Mouse (Mus musculus): ENCODE measurements around the gene Sppl3.
"Not testable (repeated sequence)": the region's sequence is repeated elsewhere in the genome, so short reads cannot be mapped to it uniquely, and the experiment has no call there.

Sppl3 gene

DNA sequence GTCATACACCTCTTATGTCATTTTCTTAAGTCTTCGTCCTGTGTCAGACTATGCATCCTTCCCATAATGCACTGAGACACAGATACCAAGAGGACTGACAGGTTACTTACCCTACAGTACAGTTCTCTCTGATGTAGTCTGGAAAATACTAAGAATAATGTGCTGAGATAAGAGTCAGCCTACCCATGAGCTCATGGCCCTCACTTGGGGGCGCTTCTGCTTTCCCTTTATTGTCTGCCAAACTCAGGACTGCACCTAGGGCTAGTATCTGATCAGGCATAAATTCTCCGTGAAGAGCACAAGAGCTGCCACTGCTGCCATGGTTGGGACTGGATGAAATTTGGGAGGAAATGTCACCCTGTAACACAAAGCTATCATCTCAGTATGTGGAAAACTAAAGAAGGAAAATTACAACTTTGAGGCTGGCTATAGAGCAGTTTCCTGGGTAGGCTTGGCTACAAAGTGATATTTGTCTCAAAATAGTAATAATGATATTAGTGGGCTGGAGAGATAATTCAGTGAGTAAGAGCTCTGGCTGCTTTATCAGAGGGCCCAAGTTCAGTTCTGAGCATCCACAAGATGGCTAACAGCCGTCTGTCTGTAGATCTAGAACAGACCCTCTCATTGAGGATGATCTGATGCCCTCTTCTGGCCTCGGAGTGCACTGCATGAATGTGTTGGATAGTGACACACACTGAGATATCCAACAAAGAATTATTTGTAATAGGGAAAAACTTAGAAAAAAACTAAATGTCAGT is 65.4 kb downstream of the Sppl3 start:
- peak; percentile 74 for DNase-seq (ENCODE audit: low read depth)

DNA sequence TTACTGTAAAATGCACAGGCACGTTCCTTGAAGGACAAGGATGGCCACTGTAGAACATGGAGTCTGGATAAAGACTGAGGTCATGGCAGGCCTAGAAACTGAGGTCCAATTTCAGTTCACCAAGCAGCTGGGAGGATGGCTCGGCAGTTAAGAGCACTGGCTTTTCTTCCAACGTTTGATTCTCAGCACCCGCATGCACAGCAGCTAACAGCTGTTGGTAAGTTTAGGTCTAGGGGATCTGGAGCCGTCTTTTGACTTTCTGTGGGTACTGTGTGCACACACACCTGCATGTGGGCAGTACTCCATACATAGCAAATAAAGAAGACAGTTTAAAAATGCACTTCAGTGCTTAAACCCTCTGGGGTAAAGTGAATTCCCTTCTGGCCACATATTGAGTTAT is 70.7 kb downstream of the Sppl3 start:
- no peak for DNase-seq (ENCODE audit: low read depth)

GRCm38 (mm10) chr5:115083492-115083891 is 72.6 kb downstream of the Sppl3 start:
- no peak for DNase-seq (ENCODE audit: low read depth)

- no peak for DNase-seq (ENCODE audit: low read depth)
These were observed 74.7 kb downstream of the Sppl3 start for GRCm38 (mm10) chr5:115085675-115086074.

GRCm38 (mm10) chr5:115089592-115090268 is 78.8 kb downstream of the Sppl3 start:
- no peak for DNase-seq (ENCODE audit: low read depth)

GRCm38 (mm10) chr5:115091015-115091414 is 80.1 kb downstream of the Sppl3 start:
- DNase-seq (ENCODE audit: low read depth) = no peak

GRCm38 (mm10) chr5:115091776-115092175 is 80.8 kb downstream of the Sppl3 start:
- no peak for DNase-seq (ENCODE audit: low read depth)

DNA sequence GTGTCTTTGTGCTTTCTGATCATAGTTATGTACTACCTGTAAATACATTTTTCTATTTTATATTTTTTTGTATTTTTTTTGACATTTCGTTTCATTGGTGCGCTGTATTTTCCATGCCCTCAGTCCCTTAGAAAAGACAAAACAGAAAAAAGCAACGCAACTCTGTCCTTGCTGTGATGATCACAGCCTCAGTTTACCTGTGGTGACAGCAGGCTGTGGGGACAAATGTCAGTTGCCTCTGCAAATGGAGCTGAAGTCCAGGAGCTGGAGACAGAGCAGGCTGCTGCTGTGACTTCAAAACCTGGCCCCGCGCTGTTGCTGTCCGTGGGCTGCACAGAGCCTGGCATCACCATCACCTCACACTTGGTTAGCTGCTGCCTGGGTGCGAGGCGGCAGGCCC is 87.3 kb downstream of the Sppl3 start, which contains the start of gene Gm10401:
Gene Gm10401, minus strand, starts transcription at position 101 of the 400 bp plus-strand sequence.
- DNase-seq (ENCODE audit: low read depth) = no peak

DNA sequence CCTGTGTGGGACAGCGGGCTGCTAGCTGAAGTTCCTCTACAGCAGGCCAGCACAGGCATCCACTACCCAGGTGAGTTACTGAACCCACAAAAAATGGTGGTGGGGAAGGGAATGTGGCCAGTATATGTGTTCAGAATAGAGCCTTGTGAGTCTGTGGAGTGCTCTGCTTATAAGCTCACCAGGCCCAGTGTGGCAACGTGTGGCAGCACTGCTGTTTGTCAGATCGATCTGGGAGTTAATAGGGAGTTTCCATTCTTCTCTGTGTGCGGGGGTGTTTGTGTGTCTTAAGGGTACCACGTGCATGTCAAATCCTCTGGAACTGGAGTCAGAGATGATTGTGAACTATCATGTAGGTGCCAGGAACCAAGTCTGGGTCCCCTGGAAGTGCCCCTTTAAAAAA is 88.6 kb downstream of the Sppl3 start:
- DNase-seq (ENCODE audit: low read depth) = no peak

- no peak for DNase-seq (ENCODE audit: low read depth)
These were observed 89.1 kb downstream of the Sppl3 start for GRCm38 (mm10) chr5:115099991-115100390.

GRCm38 (mm10) chr5:115100473-115100872 is 89.5 kb downstream of the Sppl3 start:
- no peak for DNase-seq (ENCODE audit: low read depth)

DNA sequence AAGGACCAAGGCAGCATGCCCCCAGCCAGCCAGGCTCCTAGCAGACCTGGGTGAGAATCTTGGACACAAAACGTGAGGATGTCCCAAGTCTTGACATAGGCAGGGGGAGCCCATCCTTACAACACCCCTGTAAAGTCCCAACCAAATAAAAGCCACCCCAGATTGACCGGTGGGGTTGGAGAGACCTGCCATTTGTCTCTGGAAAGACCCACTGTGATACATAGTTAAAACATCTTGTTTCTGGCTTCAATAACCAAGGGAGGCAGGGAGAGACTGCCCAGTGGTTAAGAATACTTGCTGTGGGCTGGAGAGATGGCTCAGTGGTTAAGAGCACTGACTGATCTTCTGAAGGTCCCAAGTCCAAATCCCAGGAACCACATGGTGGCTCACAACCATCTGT is 91.3 kb downstream of the Sppl3 start:
- DNase-seq (ENCODE audit: low read depth) = no peak

DNA sequence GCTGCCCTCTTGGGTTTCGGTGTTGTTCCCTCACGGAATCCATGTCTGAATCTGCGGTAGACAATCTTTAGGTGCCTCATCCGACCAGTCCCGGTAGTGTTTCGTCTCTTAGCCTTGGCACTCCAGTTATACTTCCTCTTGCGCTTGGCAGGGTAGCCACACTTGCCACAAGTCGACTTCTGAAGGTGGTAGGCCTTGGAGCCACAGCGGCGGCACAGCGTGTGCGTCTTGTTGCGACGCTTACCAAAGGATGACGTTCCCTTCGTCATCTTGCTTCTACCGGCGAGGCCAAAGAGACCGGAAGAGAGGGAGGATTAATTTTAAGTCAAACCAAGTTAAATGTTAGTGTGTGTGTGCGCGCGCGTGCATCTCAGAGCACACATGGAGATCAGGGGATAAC is 92.3 kb downstream of the Sppl3 start:
- DNase-seq (ENCODE audit: low read depth) = not testable (repeated sequence)

DNA sequence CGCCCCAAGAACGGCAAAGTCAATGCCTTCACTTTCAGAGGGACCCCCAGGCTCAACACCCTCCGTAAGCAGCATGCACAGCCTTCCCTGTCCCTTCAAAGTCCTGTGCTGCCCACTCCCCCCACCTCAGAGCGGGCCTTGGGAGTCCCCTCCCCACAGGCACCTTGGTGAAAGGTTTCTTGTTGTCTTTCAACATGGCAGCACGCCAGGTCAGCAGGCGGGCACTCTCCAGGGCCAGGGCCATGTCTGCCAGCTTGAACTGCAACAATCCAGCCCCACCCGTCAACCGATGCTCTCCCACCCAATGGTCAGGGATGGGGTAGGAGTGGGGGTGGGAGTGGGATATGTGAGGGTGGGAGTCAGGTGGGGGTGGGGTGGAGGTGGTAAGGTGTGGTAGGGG is 100.2 kb downstream of the Sppl3 start:
- DNase-seq (ENCODE audit: low read depth) = no peak

GRCm38 (mm10) chr5:115113244-115113643 is 102.3 kb downstream of the Sppl3 start:
- DNase-seq (ENCODE audit: low read depth) = no peak

- DNase-seq (ENCODE audit: low read depth) = no peak
These were observed 103.6 kb downstream of the Sppl3 start for GRCm38 (mm10) chr5:115114501-115114900.

DNA sequence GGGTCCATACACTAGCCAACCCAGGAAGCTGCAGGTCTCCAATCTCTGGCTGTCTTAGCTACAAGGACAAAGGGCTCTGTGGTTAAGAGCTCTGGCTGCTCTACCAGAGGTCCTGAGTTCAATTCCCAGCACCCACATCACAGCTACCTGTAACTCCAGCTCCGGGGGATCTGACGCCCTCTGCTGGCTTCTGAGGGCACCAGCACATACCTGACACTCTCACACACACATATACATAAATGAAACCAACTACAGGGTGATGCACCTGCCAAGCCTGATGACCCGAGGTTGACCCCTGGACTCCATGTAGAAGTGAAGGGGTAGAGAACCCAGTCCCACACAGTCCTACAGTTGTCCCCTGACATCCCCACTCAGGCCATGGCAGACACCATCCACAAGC is 105.5 kb downstream of the Sppl3 start:
- no peak for DNase-seq (ENCODE audit: low read depth)

GRCm38 (mm10) chr5:115117467-115117866 is 106.5 kb downstream of the Sppl3 start:
- DNase-seq (ENCODE audit: low read depth) = no peak

GRCm38 (mm10) chr5:115118961-115119570 is 108.1 kb downstream of the Sppl3 start, which contains the start of gene Acads:
Gene Acads, minus strand, starts transcription at chr5:115119346.
- DNase-seq (ENCODE audit: low read depth) = peak; percentile 64

DNA sequence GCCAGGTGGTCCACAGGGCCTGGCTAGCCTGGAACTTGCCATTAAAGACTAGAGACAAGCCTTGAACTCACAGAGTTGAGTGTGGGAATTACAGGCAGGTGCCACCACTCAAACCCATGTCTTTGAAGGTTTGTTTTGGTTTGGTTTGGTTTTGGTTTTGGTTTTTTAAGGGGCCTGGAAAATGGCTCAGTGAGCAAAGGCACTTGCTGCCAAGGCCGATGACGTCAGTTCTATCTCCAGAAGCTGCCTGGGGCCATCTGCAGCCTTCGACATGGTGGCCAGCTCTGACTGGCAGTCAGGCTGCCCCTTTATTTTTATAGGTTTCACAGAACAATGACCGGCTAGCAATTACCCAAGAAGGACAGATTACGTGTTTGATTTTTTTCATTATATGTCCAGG is 110.0 kb downstream of the Sppl3 start:
- no peak for DNase-seq (ENCODE audit: low read depth)

- no peak for DNase-seq (ENCODE audit: low read depth)
These were observed 113.8 kb downstream of the Sppl3 start for GRCm38 (mm10) chr5:115124690-115125089.

DNA sequence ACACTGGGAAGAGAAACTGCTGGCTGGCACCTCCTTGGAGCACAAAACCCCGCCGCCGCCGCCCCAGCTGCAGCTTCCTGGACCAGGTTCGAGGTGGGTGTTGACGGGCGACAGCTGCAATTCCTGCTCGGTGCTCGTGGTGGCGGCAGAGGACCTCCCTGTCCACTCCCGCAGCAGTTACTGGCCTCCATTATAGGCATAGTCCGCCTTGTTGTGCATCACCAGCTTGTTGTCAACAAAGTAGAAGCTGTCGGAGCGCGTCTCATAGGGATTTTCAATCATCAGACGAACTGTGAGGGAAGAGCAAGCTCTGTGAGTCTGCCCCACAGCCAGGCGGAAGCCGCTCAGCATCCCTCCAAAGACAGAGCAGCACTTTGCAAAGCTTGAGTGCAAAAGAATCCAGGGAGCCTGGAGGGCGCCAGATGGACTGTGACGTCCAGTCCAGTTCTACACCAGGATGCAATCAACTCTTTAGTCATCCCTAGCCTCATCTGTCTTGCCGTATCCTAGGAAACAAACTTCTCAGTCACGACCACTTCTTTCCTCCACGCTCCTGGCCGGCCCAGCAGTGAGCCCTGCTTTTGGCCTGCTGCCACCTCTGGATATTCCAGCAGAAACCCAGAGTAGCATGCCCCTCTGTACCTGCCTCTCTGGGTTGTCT is 114.4 kb downstream of the Sppl3 start:
- DNase-seq (ENCODE audit: low read depth) = peak; percentile 50

All from c-Kit-positive CD71-negative TER-119-negative erythroid progenitor cells, embryonic 14.5 days (primary cell).